Mouse (Mus musculus) monocyte, adult 5-6 weeks (primary cell): ENCODE results near the gene Cyth3. TPM values are rescaled to one million over a fixed set of nuclear protein-coding genes. Genes with fewer than 3 reads are reported as not detected.

ENCODE experiments used
- ATAC-seq: fragments of 153-309, 156-312 bp; replicated peaks from 2 replicates; pipeline ENCODE4 v1.8.0; 2017; ENCODE audit warnings: mild to moderate bottlenecking; ENCODE audit not compliant: low TSS enrichment, insufficient number of reproducible peaks, severe bottlenecking, poor library complexity, low FRiP score
- total RNA-seq: library from RNA; stranded (forward); fragments of 200-1000, 200-491, 200-594 nt; gene quantifications from 3 replicates; pipeline ENCODE4 v1.2.3, GENCODE M21; 2017

Cyth3 gene
- total RNA-seq, 1 experiment from 2014 or later = 129 TPM

- ATAC-seq = no peak
Observed at GRCm38 (mm10) chr5:143631559-143631958, 9.3 kb downstream of the Cyth3 start.

GRCm38 (mm10) chr5:143632674-143633557 is 10.7 kb downstream of the Cyth3 start:
- ATAC-seq = no peak

GRCm38 (mm10) chr5:143633558-143633871 is 11.3 kb downstream of the Cyth3 start:
- no peak for ATAC-seq

GRCm38 (mm10) chr5:143633877-143634276 is 11.6 kb downstream of the Cyth3 start:
- ATAC-seq = no peak

GRCm38 (mm10) chr5:143634550-143635112 is 12.4 kb downstream of the Cyth3 start:
- no peak; the same call in 1 of the 2 replicates for ATAC-seq

DNA sequence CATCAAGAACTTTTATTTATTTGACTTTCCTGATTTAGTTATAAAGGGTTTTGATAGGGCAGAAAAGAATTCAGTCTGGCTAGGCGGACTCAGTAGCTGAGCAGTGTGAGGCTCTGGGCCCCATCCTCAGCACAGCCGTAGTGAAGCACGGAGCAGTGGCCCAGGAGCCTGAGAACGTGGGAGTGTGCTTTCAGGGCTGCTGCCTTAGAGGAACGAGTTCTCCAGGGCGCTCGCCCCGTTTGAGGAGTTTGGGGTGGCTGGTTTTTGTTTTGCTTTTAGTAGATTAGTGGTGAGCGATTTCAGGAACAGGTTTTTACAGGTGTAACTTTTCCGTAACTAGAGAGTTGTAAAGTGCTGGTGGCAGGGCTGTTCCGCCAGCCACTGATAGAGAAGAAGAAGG is 13.1 kb downstream of the Cyth3 start:
- no peak for ATAC-seq

- ATAC-seq = no peak
Observed at GRCm38 (mm10) chr5:143636173-143636572, 13.9 kb downstream of the Cyth3 start.

DNA sequence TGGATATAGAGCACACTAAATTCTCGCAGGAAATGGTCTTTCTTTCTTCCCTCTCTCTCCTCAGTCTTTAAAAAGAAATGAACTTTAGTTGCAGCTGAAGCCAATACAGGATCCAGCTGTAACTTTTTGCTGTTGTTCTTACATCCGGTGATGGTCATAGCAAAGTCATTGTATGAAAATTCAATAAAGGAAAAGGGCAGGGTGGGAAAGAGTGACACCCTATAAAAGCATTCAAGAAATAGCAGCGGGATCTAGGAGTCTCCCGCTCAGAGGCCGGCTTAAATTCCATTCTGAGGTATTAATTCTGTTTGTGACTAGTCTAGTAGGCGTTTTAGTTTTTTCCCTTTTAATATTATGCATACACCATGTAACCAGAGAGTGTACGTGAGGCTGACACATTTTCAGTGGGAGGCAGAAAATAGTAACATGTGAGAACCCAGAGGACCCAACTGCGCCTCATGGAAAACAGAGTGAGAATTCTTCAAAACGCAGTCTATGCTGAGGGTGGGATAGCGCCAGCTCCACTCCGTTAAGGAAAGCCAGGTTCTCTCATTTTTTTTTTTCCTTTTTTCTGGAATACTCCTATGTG is 15.7 kb downstream of the Cyth3 start:
- no peak for ATAC-seq

- ATAC-seq = no peak
Observed at GRCm38 (mm10) chr5:143638516-143639270, 16.4 kb downstream of the Cyth3 start.

GRCm38 (mm10) chr5:143639329-143639728 is 17.1 kb downstream of the Cyth3 start:
- ATAC-seq = no peak

GRCm38 (mm10) chr5:143639810-143640209 is 17.6 kb downstream of the Cyth3 start:
- ATAC-seq = no peak

DNA sequence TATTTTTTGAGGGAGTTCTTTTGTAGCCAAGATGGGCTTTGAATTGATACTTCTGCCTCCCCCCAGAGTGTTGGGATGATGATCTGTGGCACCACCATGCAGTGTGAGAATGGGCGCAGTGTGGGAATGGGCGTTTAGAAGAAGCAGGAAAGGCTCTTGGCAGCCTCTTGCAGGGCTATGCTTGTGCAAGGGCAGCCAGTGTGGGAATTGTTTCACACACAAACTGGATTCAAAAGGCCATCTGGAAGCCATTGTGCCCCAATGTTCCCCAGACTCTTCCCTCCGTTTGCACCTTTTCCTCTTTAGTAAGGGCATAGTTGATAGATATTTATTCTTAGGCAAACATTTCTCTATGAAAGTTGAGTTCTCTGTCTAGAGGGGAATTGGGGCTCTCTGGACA is 19.3 kb downstream of the Cyth3 start:
- ATAC-seq = no peak

DNA sequence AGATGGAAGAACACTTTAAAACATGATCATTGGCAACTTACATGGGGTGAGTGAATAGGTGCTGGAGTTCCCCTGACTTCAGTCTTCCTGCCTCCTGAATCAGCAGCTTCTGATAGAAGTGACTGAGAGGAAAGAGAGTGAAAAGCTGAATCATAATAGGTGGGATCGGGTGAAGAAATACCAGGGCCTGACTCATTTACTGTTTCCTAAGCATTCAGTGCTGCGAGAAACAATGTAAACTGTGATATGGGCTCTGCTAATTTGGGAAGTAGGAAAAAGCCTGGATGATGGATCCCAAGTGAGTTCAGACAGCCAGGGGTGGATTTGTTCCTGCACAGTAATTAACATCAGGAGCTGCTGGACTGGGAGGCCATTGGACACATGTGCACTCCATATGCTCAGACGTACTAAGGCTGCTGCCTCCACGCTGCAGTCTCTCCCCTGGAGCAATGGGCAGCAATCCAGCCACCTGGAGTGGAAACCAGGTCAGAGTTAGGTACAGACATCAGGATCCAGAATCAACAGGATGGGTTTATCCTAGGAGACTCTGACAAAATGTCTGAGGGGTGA is 20.1 kb downstream of the Cyth3 start:
- no peak for ATAC-seq

GRCm38 (mm10) chr5:143645976-143646375 is 23.7 kb downstream of the Cyth3 start:
- ATAC-seq = no peak

- no peak for ATAC-seq
Observed at GRCm38 (mm10) chr5:143647412-143647811, 25.2 kb downstream of the Cyth3 start.

- no peak for ATAC-seq
Observed at GRCm38 (mm10) chr5:143648058-143648457, 25.8 kb downstream of the Cyth3 start.

GRCm38 (mm10) chr5:143649168-143649567 is 26.9 kb downstream of the Cyth3 start:
- ATAC-seq = no peak

- peak; percentile 72 for ATAC-seq
Observed at GRCm38 (mm10) chr5:143651855-143652631, 29.8 kb downstream of the Cyth3 start.
